13 mouse cellular contexts compared by ENCODE assay signal in the genomic region with DNA sequence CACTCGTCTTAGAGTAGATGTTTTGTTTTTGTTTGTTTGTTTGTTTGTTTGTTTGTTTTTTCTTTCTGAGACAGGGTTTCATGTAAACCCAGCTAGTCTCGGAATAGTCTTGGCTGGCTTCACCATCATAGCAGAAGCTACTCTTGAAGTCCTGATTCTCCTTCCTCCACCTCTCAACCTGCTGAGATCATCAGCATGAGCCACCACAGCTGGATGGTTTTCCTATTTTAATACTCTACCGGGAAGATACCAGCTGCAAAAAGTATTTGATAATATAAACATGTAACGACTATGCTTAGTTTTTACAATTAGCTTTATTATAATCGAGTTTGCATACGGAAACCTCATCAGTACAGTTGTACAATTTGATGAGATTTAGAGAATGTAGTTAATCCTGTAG. TPM values are rescaled to one million over a fixed set of nuclear protein-coding genes. Genes with fewer than 3 reads are reported as not detected.
DNase-seq lines count a peak whose midpoint lies in the region; ATAC-seq and TF ChIP-seq lines count a peak whose summit lies in the region.
"Had no signal": no experiment of that assay in that cellular context is flagged by ENCODE, and none has a peak within 500 bp of the region (broad histone marks: within the 10 kb centered on the region; RNA-seq: fewer than 3 reads in every experiment).

No protein-coding gene starts in this region.

- peaks cover 16% of the 10 kb centered on the region; the same call in 1 of the 2 replicates for H3K36me3 ChIP-seq in heart, embryonic 10.5 days
- peaks cover 10% of the 10 kb centered on the region for H3K36me3 ChIP-seq in kidney, embryonic 15.5 days
- peaks cover 1% of the 10 kb centered on the region; the same call in 1 of the 2 replicates for H3K36me3 ChIP-seq in spleen, adult 2 months (ENCODE audit: control insufficient read depth, insufficient read depth, low read length)
- H3K36me3 ChIP-seq in liver, postnatal 0 days (replicated peaks; ENCODE audit: insufficient read depth, low read length): peaks cover 2% of the 10 kb centered on the region; the same call in 1 of the 2 replicates
- H3K36me3 ChIP-seq: embryonic facial prominence, embryonic 15.5 days; forebrain, embryonic 15.5 days; stomach, embryonic 15.5 days had no signal

- H3K27ac ChIP-seq in heart, embryonic 10.5 days: peak overlapping the region; percentile 43
- H3K27ac ChIP-seq in kidney, embryonic 15.5 days: peak overlapping the region; percentile 77
- peak overlapping the region; percentile 87 for H3K27ac ChIP-seq in spleen, adult 2 months (ENCODE audit: insufficient read depth, low read length)
- peak overlapping the region; percentile 77 for H3K27ac ChIP-seq in liver, postnatal 0 days (ENCODE audit: low read depth)
- H3K27ac ChIP-seq: forebrain, embryonic 15.5 days had no signal

- peaks cover 22% of the 10 kb centered on the region for H3K4me1 ChIP-seq in heart, embryonic 10.5 days
- H3K4me1 ChIP-seq in kidney, embryonic 15.5 days: peaks cover 47% of the 10 kb centered on the region
- peaks cover 25% of the 10 kb centered on the region for H3K4me1 ChIP-seq in spleen, adult 2 months (ENCODE audit: control insufficient read depth, insufficient read depth, insufficient read length)
- peaks cover 44% of the 10 kb centered on the region for H3K4me1 ChIP-seq in liver, postnatal 0 days (ENCODE audit: insufficient read depth)
- H3K4me1 ChIP-seq: forebrain, embryonic 15.5 days had no signal

- ATAC-seq in kidney, embryonic 15.5 days (replicated peaks; ENCODE audit: low FRiP score): no peak
- ATAC-seq in liver, postnatal 0 days: no peak
- ATAC-seq: forebrain, embryonic 15.5 days had no signal

- no peak for TF ChIP-seq CTCF in spleen, adult 2 months (IDR thresholded peaks at IDR 0.05; ENCODE audit: extremely low read depth, insufficient read depth, insufficient read length, insufficient replicate concordance)
- no peak for TF ChIP-seq CTCF in liver, postnatal 0 days (IDR thresholded peaks at IDR 0.05; ENCODE audit: low read depth)

- H3K4me2 ChIP-seq in kidney, embryonic 15.5 days: no peak overlapping the region
- H3K4me2 ChIP-seq in liver, postnatal 0 days (ENCODE audit: low read depth, low read length): no peak overlapping the region
- H3K4me2 ChIP-seq: embryonic facial prominence, embryonic 15.5 days; forebrain, embryonic 15.5 days; stomach, embryonic 15.5 days had no signal

- no peak for TF ChIP-seq EP300 in liver, postnatal 0 days (IDR thresholded peaks at IDR 0.05; ENCODE audit: low read depth)

- H3K27me3 ChIP-seq in heart, embryonic 10.5 days (ENCODE audit: insufficient read depth, poor library complexity, severe bottlenecking): no peaks in the 10 kb centered on the region
- no peaks in the 10 kb centered on the region for H3K27me3 ChIP-seq in kidney, embryonic 15.5 days
- H3K27me3 ChIP-seq in spleen, adult 2 months (ENCODE audit: control insufficient read depth, insufficient read depth, low read length): no peaks in the 10 kb centered on the region
- no peaks in the 10 kb centered on the region for H3K27me3 ChIP-seq in liver, postnatal 0 days (ENCODE audit: insufficient read depth, low read length)
- H3K27me3 ChIP-seq: embryonic facial prominence, embryonic 15.5 days; forebrain, embryonic 15.5 days; stomach, embryonic 15.5 days had no signal

- no peak for TF ChIP-seq POLR2A in spleen, adult 2 months (IDR thresholded peaks at IDR 0.05; ENCODE audit: low read depth, low read length)

- no peaks in the 10 kb centered on the region for H3K9me3 ChIP-seq in heart, embryonic 10.5 days
- no peaks in the 10 kb centered on the region for H3K9me3 ChIP-seq in kidney, embryonic 15.5 days (replicated peaks)
- H3K9me3 ChIP-seq in liver, postnatal 0 days (ENCODE audit: low read length): no peaks in the 10 kb centered on the region
- H3K9me3 ChIP-seq: embryonic facial prominence, embryonic 15.5 days; forebrain, embryonic 15.5 days; stomach, embryonic 15.5 days had no signal

- DNase-seq in heart, embryonic 10.5 days (ENCODE audit: low spot score): no peak
- no peak for DNase-seq in heart, postnatal 4 days
- DNase-seq in kidney, adult 8-10 months: no peak
- no peak for DNase-seq in spleen, adult 2 months (ENCODE audit: low read depth in 1 of 2, low spot score in 2 of 2)
- no peak for DNase-seq in spleen, postnatal 10 days (ENCODE audit: low spot score in 2 of 2)
- DNase-seq in liver, postnatal 0 days: no peak
- no peak for DNase-seq in adrenal gland, adult 2 months
- DNase-seq: cerebellum, postnatal 25 days; kidney, adult 9 months had no signal

- H3K9ac ChIP-seq in kidney, embryonic 15.5 days: no peak overlapping the region
- H3K9ac ChIP-seq in liver, postnatal 0 days (replicated peaks): no peak overlapping the region
- H3K9ac ChIP-seq: embryonic facial prominence, embryonic 15.5 days; forebrain, embryonic 15.5 days; stomach, embryonic 15.5 days had no signal

- no peak overlapping the region for H3K4me3 ChIP-seq in heart, embryonic 10.5 days
- H3K4me3 ChIP-seq in kidney, embryonic 15.5 days (replicated peaks): no peak overlapping the region
- H3K4me3 ChIP-seq in spleen, adult 2 months (ENCODE audit: extremely low read depth, insufficient read depth, insufficient read length): no peak overlapping the region
- H3K4me3 ChIP-seq in liver, postnatal 0 days (ENCODE audit: low read depth, low read length): no peak overlapping the region
- H3K4me3 ChIP-seq: embryonic facial prominence, embryonic 15.5 days; forebrain, embryonic 15.5 days; stomach, embryonic 15.5 days had no signal

- WGBS in heart, embryonic 10.5 days: 65% methylated on average over 6 of the region's 6 CpGs
- WGBS in kidney, embryonic 15.5 days: 62% methylated on average over 6 of the region's 6 CpGs
- WGBS in spleen, adult 2 months: 39% methylated on average over 6 of the region's 6 CpGs
- WGBS in liver, postnatal 0 days (ENCODE audit: insufficient replicate concordance): 56% methylated on average over 6 of the region's 6 CpGs

RNA-seq across cellular contexts. Expression of a gene that starts 21.5 kb away (rescaled TPM):
- 22.0 and 28.5 TPM in 2 replicates for polyA plus RNA-seq in heart, embryonic 10.5 days (2016; fragmentation: Nextera tagmentation; extraction: Ambion mirVana)
- 10 to 100 TPM; 23.4 to 29.1 TPM for total RNA-seq in heart, postnatal 4 days (2021)
- 71.9 and 75.2 TPM in 2 replicates for polyA plus RNA-seq in kidney, embryonic 15.5 days (2015; fragmentation: Nextera tagmentation; extraction: Ambion mirVana)
- polyA plus RNA-seq in spleen, adult 2 months (2012; rRNA removed): 10.8 and 12.0 TPM in 2 replicates
- polyA plus RNA-seq in liver, postnatal 0 days (2015; fragmentation: Nextera tagmentation; extraction: Ambion mirVana): 11.8 and 16.8 TPM in 2 replicates
- 10 to 100 TPM; 37.3 to 39.8 TPM for total RNA-seq in adrenal gland, adult 2 months (2021)
- 13.3 and 17.9 TPM in 2 replicates for polyA plus RNA-seq in adrenal gland, adult 2 months (2012; rRNA removed)
